Mouse (Mus musculus): ENCODE measurements around the gene Tmem170b.

DNA sequence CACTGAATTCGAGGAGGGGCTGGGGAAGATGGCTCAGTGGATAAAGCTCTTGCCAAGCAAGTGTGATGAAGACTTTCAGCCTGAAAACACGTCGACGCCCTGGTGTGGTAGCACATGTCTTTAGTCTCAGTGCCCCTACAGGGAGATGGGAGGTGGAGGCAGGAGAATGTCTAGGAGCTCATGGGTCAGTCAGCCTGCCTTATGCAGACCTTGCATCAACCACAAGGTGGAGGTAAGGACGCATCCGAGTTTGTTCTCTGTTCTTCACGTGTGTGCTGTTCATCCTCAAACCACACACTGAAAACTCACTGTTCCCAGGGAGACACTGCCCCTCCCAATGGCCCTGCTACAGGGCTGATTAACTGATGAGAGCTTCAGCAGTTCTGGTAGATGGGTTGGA lies 45.0 kb downstream of the Tmem170b start:
- TF ChIP-seq CTCF (IDR thresholded peaks at IDR 0.05; ENCODE audit: borderline replicate concordance, extremely low read depth, insufficient read depth, insufficient read length) (no peak), POLR2A (IDR thresholded peaks at IDR 0.05; ENCODE audit: borderline replicate concordance, extremely low read depth, insufficient read depth, insufficient read length, poor library complexity, severe bottlenecking) (no peak)
